Mouse (Mus musculus) stomach, postnatal 0 days (tissue): Measurements from ENCODE around the gene Myo3b. TPM values are rescaled to one million over a fixed set of nuclear protein-coding genes. Genes with fewer than 3 reads are reported as not detected.

Experiments
- ATAC-seq: fragments of 200-750 bp; cut with Nextera tagmentation; 2 replicates; pipeline ENCODE4 v1.8.0; 2017; ENCODE audit not compliant: low FRiP score, low TSS enrichment
- DNase-seq: peaks from one replicate; pipeline ENCODE4 v3.0.0-alpha.2; 2016; ENCODE audit warnings: low spot score
- H3K27ac ChIP-seq: fragments of 300-500 bp; sonication (generic); replicated peaks from 2 replicates; pipeline ENCODE4 v1.5.1; 2014; ENCODE audit warnings: mild to moderate bottlenecking, control low read depth
- H3K27me3 ChIP-seq: fragments of 300-500 bp; sonication (generic); 2 replicates; pipeline ENCODE4 v1.6.1; 2014; ENCODE audit warnings: low read length; ENCODE audit not compliant: control insufficient read depth, insufficient read depth
- H3K36me3 ChIP-seq: fragments of 300-500 bp; sonication (generic); 2 replicates; pipeline ENCODE4 v1.6.1; 2014; ENCODE audit warnings: low read length, mixed read lengths; ENCODE audit not compliant: control insufficient read depth, insufficient read depth
- H3K4me1 ChIP-seq: fragments of 300-500 bp; sonication (generic); replicated peaks from 2 replicates; pipeline ENCODE4 v1.6.1; 2014; ENCODE audit warnings: antibody characterized with exemption; ENCODE audit not compliant: control insufficient read depth, insufficient read depth
- H3K4me2 ChIP-seq: fragments of 300-500 bp; sonication (generic); replicated peaks from 2 replicates; pipeline ENCODE4 v1.6.1; 2014; ENCODE audit warnings: low read depth, mild to moderate bottlenecking, control low read depth, moderate library complexity
- H3K4me3 ChIP-seq: fragments of 300-500 bp; sonication (generic); 2 replicates; pipeline ENCODE4 v1.5.1; 2014; ENCODE audit warnings: low read depth, low read length, control low read depth
- H3K9ac ChIP-seq: fragments of 300-500 bp; sonication (generic); 2 replicates; pipeline ENCODE4 v1.6.1; 2014; ENCODE audit warnings: mild to moderate bottlenecking, low read length, control low read depth, mixed read lengths
- H3K9me3 ChIP-seq: fragments of 300-500 bp; sonication (generic); 2 replicates; pipeline ENCODE4 v1.6.1; 2016; ENCODE audit warnings: low read length; ENCODE audit not compliant: control insufficient read depth
- CTCF ChIP-seq: IDR thresholded peaks from 2 replicates; pipeline ENCODE4 v1.5.1; 2016; ENCODE audit warnings: antibody characterized with exemption, low read depth, mild to moderate bottlenecking, moderate library complexity
- EP300 ChIP-seq: optimal IDR thresholded peaks from 2 replicates; pipeline ENCODE3; 2016; ENCODE audit warnings: antibody characterized with exemption
- WGBS: fragments of 180-500 bp; shearing (Covaris S2); extraction: QIAGEN DNeasy Blood & Tissue Kit; methylation state at CpG from one replicate; pipeline ENCODE4 v1.1.7; 2014; 5-methylcytosine and 5-hydroxymethylcytosine counted together
- polyA plus RNA-seq: library from polyadenylated mRNA; unstranded; fragments of >200 nt; fragmentation: Nextera tagmentation; extraction: Ambion mirVana; gene quantifications from 2 replicates; pipeline ENCODE4 v1.2.1, GENCODE M21; 2015

Gene Myo3b
- polyA plus RNA-seq, 1 experiment from 2014 or later, result 0.21 TPM

DNA sequence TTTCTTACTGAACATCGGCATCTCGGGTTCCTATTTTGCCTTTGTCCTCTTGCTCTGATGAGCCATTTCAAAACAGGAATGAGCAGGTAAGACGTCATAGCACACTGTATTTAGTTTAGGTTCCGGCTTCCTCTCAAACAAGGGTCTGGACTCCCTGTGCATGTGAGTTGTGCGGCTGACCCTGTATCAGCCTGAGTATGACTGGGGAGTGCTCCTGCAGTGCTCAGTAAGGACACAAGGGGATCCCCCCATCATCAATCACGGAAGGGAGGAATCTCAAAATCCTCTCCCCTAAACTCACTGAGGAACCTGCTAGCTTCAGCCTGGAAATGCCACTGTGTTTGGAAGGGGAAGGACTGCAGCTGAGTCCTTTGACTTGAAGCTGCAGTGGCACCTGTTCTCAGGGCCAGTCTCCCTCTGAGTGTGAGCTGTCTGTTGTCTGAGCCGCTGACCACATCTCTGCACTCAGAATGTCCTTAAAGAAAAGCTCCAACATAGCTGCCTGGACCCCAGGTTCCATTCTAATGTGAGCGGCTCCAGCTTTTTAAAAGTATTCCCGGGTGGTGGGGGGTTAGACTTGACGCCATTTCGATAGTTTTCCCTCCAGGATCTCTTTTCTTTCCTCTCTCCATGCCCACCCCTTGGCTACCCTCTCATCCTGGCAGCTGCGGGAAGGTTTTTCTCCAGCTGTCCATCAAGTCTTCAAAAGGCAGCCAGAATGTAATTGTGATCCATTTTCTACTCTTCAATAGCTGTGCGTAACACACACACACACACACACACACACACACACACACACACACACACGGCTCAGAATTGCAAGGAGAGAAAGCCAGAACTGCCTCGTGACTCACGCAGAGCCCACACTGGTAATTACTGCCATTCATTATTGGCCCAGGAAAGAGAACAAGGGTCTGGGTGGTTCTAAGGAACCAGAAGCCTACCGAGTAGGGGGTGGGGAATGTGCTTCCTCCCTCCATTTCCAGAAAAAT lies 129.3 kb downstream of the Myo3b start:
- peak; percentile 23 for DNase-seq
- H3K36me3 ChIP-seq, result no peaks in the 10 kb centered on the region
- TF ChIP-seq CTCF (no peak), EP300 (no peak)
- no peaks in the 10 kb centered on the region for H3K27me3 ChIP-seq
- no peak for ATAC-seq
- H3K9ac ChIP-seq, result no peak overlapping the region
- H3K27ac ChIP-seq, result no peak overlapping the region
- no peak overlapping the region for H3K4me2 ChIP-seq
- H3K9me3 ChIP-seq, result no peaks in the 10 kb centered on the region
- no peak overlapping the region for H3K4me3 ChIP-seq
- 60% methylated on average over 17 of the region's 17 CpGs for WGBS
- no peaks in the 10 kb centered on the region for H3K4me1 ChIP-seq

DNA sequence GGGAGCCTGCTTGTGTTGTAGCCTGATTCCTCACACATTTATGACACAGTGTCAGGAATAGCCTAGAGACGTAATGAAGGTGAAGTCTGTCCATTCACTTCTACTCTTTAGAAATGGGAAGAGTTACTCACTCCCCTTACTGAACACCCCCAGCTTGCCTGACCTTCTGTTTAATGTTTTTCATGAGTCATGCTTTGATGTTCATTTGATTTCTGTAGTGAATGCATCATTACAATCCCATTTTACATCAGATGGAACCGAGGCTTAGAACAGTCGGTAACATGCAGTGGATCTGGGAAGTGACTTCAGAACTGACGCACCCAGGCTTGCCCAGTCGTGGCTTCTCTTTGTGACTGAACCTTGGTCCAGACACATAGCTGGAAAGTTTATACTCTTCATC lies 131.5 kb downstream of the Myo3b start:
- Histone ChIP-seq H3K27me3 (no peaks in the 10 kb centered on the region), H3K27ac (no peak overlapping the region), H3K4me1 (no peaks in the 10 kb centered on the region), H3K9me3 (no peaks in the 10 kb centered on the region), H3K9ac (no peak overlapping the region), H3K4me2 (no peak overlapping the region), H3K36me3 (no peaks in the 10 kb centered on the region), H3K4me3 (no peak overlapping the region)
- TF ChIP-seq CTCF (no peak), EP300 (no peak)
- WGBS, result 80% methylated on average over 5 of the region's 5 CpGs
- DNase-seq, result no peak
- no peak for ATAC-seq

DNA sequence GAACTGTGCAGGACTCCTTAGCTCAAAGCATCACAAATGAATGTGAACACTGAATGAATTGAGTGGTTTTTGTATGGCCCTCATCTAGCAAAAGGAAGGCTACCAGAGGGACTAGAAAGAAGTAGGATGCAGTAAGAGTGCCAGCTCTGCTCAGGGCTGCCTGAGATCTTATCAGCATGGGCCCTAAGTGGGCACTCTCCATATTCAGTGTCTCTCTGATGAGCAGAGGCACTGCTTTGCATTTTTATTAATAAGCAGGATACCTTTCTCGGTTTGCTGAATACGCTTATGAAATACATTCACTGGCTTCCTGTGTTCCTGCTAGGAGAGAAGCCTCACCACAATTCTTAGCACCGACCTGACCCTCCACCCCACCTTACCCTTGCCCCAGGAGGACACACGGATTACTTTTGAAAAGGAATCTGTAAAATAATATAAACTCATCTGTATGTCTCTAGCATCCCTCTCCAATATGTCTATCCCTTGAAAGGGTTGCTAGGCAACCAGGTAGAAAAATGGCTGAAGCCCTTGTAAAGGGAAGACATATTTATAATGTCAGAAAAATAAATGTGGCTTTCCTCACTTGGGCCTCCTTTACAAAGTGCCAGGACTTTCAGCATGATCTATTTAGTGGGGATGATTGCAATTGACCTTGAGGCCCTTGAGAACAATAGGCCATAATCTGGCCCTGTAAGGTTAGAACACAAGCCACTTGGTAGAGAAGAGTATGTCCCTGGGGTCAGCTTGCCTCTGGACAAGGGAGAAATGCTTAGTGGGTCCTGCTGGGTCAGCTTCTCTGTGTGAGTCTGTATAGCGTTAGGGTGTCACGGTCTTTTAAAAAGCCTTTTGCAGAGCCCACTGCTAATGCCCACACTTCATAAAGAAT lies 138.1 kb downstream of the Myo3b start:
- ATAC-seq (no peak), DNase-seq (no peak)
- WGBS, result 71% methylated on average over 6 of the region's 6 CpGs
- H3K4me3 ChIP-seq, result no peak overlapping the region
- H3K4me2 ChIP-seq, result no peak overlapping the region
- TF ChIP-seq EP300 (no peak), CTCF (no peak)
- no peaks in the 10 kb centered on the region for H3K9me3 ChIP-seq
- no peak overlapping the region for H3K27ac ChIP-seq
- H3K4me1 ChIP-seq, result no peaks in the 10 kb centered on the region
- H3K27me3 ChIP-seq, result no peaks in the 10 kb centered on the region
- no peaks in the 10 kb centered on the region for H3K36me3 ChIP-seq
- no peak overlapping the region for H3K9ac ChIP-seq

DNA sequence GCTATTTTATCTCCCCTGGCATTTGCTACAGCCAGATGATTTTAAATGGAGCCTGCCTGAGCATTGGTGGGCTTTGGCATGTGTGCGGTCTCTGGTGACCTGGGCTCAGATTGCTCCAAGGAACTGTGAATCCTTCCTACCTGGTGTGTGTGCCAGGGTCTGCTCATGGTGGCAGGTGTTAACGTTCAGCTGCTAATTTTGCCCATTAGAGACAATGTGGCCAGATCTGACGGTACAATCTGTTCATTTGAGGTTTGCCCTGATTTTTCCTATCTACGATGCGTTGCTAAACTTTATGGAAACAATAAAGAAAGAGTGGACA lies 138.7 kb downstream of the Myo3b start:
- Histone ChIP-seq H3K9me3 (no peaks in the 10 kb centered on the region), H3K9ac (no peak overlapping the region), H3K4me3 (no peak overlapping the region), H3K36me3 (no peaks in the 10 kb centered on the region), H3K4me1 (no peaks in the 10 kb centered on the region), H3K4me2 (no peak overlapping the region), H3K27ac (no peak overlapping the region), H3K27me3 (no peaks in the 10 kb centered on the region)
- 87% methylated on average over 5 of the region's 5 CpGs for WGBS
- DNase-seq (no peak), ATAC-seq (no peak)
- TF ChIP-seq CTCF (no peak), EP300 (no peak)

DNA sequence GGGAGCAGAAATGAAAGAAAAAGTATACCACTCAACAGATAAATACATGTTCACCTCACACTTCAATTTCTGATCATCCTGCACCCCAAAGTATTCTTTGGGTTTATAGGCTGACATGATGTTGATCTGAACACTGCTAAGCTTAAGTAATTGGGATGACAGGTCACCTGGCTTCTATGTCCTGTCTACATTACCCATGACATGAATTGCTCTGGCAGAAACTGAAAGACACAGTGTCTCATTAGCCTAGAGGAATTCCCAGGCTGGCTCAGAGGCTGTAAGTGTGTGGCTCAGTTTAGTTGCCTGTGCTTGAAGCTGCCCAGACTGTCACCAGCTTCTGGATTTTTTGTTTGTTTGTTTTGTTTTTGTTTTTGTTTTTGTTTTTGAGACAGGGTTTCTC lies 139.3 kb downstream of the Myo3b start:
- no peak overlapping the region for H3K27ac ChIP-seq
- no peaks in the 10 kb centered on the region for H3K27me3 ChIP-seq
- H3K9me3 ChIP-seq, result no peaks in the 10 kb centered on the region
- ATAC-seq, result no peak
- H3K9ac ChIP-seq, result no peak overlapping the region
- DNase-seq, result no peak
- no peaks in the 10 kb centered on the region for H3K4me1 ChIP-seq
- no peak overlapping the region for H3K4me3 ChIP-seq
- H3K36me3 ChIP-seq, result no peaks in the 10 kb centered on the region
- no peak overlapping the region for H3K4me2 ChIP-seq
- TF ChIP-seq EP300 (no peak), CTCF (no peak)
